Mouse (Mus musculus) monocyte, adult 2 months (primary cell): ENCODE results near the gene Sp110.
A peak's percentile ranks its signal among the peaks of the same experiment; 100 is the strongest.
"Not testable (repeated sequence)": the region's sequence is repeated elsewhere in the genome, so short reads cannot be mapped to it uniquely, and the experiment has no call there.

ENCODE experiments used
- DNase-seq, 2 experiments: peaks; one replicate each; pipeline ENCODE4 v3.0.0; 2022; ENCODE audit warnings: low spot score in 2 of 2, low read depth in 1 of 2

Gene Sp110

DNA sequence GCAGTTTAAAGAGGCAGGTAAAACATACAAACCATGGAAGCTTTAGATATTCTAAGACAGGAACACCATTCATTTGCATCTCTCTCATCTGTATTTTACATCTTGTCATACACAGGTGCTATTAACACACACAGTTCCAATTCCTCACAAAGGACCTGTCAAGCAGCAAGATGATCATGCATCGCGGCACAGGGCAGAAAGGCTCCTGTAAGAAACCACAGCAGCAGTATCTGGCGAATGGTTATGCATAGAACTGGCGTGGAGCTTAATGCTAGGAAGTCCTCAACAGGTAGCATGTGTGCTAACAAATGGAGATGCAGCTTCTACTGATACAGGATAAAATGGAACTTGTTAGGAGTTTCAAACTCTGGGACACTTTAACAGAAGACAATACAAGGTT is 43.4 kb downstream of the Sp110 start:
- DNase-seq, result peak in 1 of 2 experiments; percentile 10

DNA sequence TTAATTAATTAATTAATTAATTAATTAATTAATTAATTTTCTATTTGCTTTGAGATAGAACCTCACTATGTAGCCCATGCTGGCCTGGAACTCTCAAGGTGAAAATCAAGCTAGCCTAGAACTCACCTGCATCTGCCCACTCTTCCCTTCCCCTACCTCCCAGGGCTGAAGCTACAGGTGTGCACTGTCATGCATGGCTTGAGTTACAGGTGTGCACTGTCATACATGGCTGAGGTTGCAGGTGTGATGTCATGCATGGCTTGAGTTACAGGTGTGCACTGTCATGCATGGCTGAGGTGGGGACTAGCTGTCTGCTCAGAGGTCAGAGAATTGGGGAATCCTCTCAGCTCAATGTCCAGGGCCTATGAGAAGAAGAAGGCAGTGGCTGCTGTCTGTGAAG is 52.2 kb downstream of the Sp110 start:
- DNase-seq, result not testable (repeated sequence)

DNA sequence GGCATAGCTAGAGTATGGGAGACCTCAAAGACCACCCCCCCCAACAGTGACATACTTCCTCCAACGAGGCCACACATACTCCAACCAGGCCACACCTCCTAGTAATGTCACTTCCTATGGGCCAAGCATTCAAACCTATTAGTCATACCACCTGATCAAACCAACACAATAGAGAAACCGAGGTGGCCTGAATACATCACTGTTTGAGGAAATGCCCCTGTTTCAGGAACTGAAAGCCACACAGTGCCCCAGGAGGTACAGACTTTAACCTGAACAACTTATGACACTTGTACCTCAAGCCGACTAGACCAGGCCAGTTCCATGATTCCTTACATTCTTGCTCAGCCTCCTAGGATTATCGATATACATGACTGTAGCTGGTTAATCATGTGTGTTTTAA is 54.8 kb downstream of the Sp110 start:
- not testable (repeated sequence) for DNase-seq

DNA sequence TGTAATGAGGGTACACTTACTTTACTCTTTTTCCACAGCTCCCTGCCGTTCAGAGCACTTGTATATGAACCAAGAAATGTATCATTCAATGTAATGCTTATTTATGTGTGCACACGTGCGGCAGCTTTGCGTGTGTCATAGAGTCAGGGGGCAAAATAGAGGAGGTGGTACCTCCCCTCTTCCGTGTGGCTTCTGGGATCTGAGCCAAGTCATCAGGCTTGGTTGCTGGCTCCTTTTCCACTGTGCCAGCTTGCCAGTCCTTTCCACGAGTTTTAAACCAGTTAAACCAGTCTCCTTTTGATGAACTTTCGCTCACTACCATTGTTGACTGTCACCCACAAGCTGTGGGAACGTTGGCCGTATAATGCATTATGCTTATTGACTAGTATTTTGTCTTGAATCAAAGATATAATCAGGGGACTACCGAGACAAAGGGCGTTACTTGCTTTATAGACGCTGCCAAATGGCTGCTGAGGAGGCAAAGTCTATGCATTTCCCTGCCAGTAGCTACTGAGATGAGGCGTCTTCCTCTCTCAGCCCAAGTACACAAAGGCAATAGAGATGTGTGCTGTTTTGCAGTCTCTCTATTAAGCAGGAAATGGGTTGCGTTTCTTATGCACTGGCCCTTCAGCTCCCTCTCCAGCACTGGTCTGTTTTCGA is 70.0 kb downstream of the Sp110 start:
- not testable (repeated sequence) for DNase-seq
